Mouse (Mus musculus): ENCODE measurements around the gene Clip2. TPM values are rescaled to one million over a fixed set of nuclear protein-coding genes. Genes with fewer than 3 reads are reported as not detected.
A peak's percentile ranks its signal among the peaks of the same experiment; 100 is the strongest.

The Clip2 gene
- polyA plus RNA-seq, 1 experiment: 14.2 TPM

- Histone ChIP-seq H3K4me3 (no peak overlapping the region), H3K4me2 (ENCODE audit: low read depth) (peak overlapping the region; percentile 50), H3K36me3 (ENCODE audit: control insufficient read depth, insufficient read depth) (peaks cover 3% of the 10 kb centered on the region), H3K27me3 (ENCODE audit: control insufficient read depth, insufficient read depth, insufficient read length) (no peaks in the 10 kb centered on the region), H3ac (ENCODE audit: control insufficient read depth, insufficient read length) (no peak overlapping the region), H3K79me2 (ENCODE audit: control insufficient read depth, insufficient read depth) (peaks cover 96% of the 10 kb centered on the region)
- TF ChIP-seq REST (IDR thresholded peaks at IDR 0.05; ENCODE audit: insufficient read depth, insufficient read length) (no peak), TCF12 (IDR thresholded peaks at IDR 0.05; ENCODE audit: insufficient read depth, poor library complexity, severe bottlenecking) (no peak), MYOG (IDR thresholded peaks at IDR 0.05; ENCODE audit: control insufficient read depth in 1 of 3, insufficient read depth in 1 of 3, insufficient read length in 2 of 3, low read depth in 2 of 3) (peak in 1 of 3 experiments; percentile 29), POLR2A (IDR thresholded peaks at IDR 0.05; ENCODE audit: insufficient read length, low read depth) (no peak), MYOD1 (IDR thresholded peaks at IDR 0.05; ENCODE audit: control insufficient read depth in 1 of 3, insufficient read length in 2 of 3, low read depth in 2 of 3) (peak in 1 of 3 experiments; percentile 3), POLR2AphosphoS2 (IDR thresholded peaks at IDR 0.05; ENCODE audit: insufficient read length, low read depth) (no peak)
Observed at GRCm38 (mm10) chr5:134445895-134446294, 106.3 kb downstream of the Clip2 start.

GRCm38 (mm10) chr5:134445208-134445831, 106.9 kb downstream of the Clip2 start:
- Histone ChIP-seq H3K4me3 (no peak overlapping the region), H3K36me3 (ENCODE audit: control insufficient read depth, insufficient read depth) (peaks cover 3% of the 10 kb centered on the region), H3K79me2 (ENCODE audit: control insufficient read depth, insufficient read depth) (peaks cover 96% of the 10 kb centered on the region), H3K27me3 (ENCODE audit: control insufficient read depth, insufficient read depth, insufficient read length) (no peaks in the 10 kb centered on the region), H3ac (ENCODE audit: control insufficient read depth, insufficient read length) (no peak overlapping the region), H3K4me2 (ENCODE audit: low read depth) (peak overlapping the region; percentile 50)
- TF ChIP-seq REST (IDR thresholded peaks at IDR 0.05; ENCODE audit: insufficient read depth, insufficient read length): no peak
- TF ChIP-seq SRF (IDR thresholded peaks at IDR 0.05; ENCODE audit: control insufficient read depth, insufficient read length, low read depth): no peak
- TF ChIP-seq CEBPB (IDR thresholded peaks at IDR 0.05; ENCODE audit: insufficient read depth, poor library complexity, severe bottlenecking): no peak
- no peak for TF ChIP-seq TCF12 (IDR thresholded peaks at IDR 0.05; ENCODE audit: insufficient read depth, poor library complexity, severe bottlenecking)
- TF ChIP-seq MYOG (IDR thresholded peaks at IDR 0.05; ENCODE audit: control insufficient read depth in 1 of 3, insufficient read depth in 1 of 3, insufficient read length in 2 of 3, low read depth in 2 of 3): no peak
- no peak for TF ChIP-seq MYOD1 (IDR thresholded peaks at IDR 0.05; ENCODE audit: control insufficient read depth in 1 of 3, insufficient read length in 2 of 3, low read depth in 2 of 3)
- no peak for TF ChIP-seq USF1 (IDR thresholded peaks at IDR 0.05; ENCODE audit: low read depth)
- TF ChIP-seq E2F4 (IDR thresholded peaks at IDR 0.05; ENCODE audit: insufficient read depth): no peak

- Histone ChIP-seq H3K4me3 (no peak overlapping the region), H3K79me2 (ENCODE audit: control insufficient read depth, insufficient read depth) (peaks cover 94% of the 10 kb centered on the region), H3K36me3 (ENCODE audit: control insufficient read depth, insufficient read depth) (peaks cover 3% of the 10 kb centered on the region), H3K4me2 (ENCODE audit: low read depth) (no peak overlapping the region), H3K27me3 (ENCODE audit: control insufficient read depth, insufficient read depth, insufficient read length) (no peaks in the 10 kb centered on the region), H3ac (ENCODE audit: control insufficient read depth, insufficient read length) (no peak overlapping the region)
- TF ChIP-seq E2F4 (IDR thresholded peaks at IDR 0.05; ENCODE audit: insufficient read depth): no peak
- TF ChIP-seq SRF (IDR thresholded peaks at IDR 0.05; ENCODE audit: control insufficient read depth, insufficient read length, low read depth): no peak
- no peak for TF ChIP-seq MAX (IDR thresholded peaks at IDR 0.05; ENCODE audit: low read depth)
- TF ChIP-seq MYOD1 (IDR thresholded peaks at IDR 0.05; ENCODE audit: control insufficient read depth in 1 of 3, insufficient read length in 2 of 3, low read depth in 2 of 3): peak in 1 of 3 experiments; percentile 31
Observed at GRCm38 (mm10) chr5:134444473-134444872, 107.8 kb downstream of the Clip2 start.

GRCm38 (mm10) chr5:134442066-134442465, 110.2 kb downstream of the Clip2 start:
- Histone ChIP-seq H3K4me2 (ENCODE audit: low read depth) (no peak overlapping the region), H3K36me3 (ENCODE audit: control insufficient read depth, insufficient read depth) (peaks cover 3% of the 10 kb centered on the region), H3K27me3 (ENCODE audit: control insufficient read depth, insufficient read depth, insufficient read length) (no peaks in the 10 kb centered on the region), H3ac (ENCODE audit: control insufficient read depth, insufficient read length) (no peak overlapping the region), H3K4me3 (no peak overlapping the region), H3K79me2 (ENCODE audit: control insufficient read depth, insufficient read depth) (peaks cover 92% of the 10 kb centered on the region)
- no peak for TF ChIP-seq POLR2A (IDR thresholded peaks at IDR 0.05; ENCODE audit: insufficient read length, low read depth)
- no peak for TF ChIP-seq REST (IDR thresholded peaks at IDR 0.05; ENCODE audit: insufficient read depth, insufficient read length)
- TF ChIP-seq MYOD1 (IDR thresholded peaks at IDR 0.05; ENCODE audit: control insufficient read depth in 1 of 3, insufficient read length in 2 of 3, low read depth in 2 of 3): no peak
- TF ChIP-seq TCF3 (IDR thresholded peaks at IDR 0.05; ENCODE audit: insufficient read length, low read depth): no peak
- no peak for TF ChIP-seq POLR2AphosphoS2 (IDR thresholded peaks at IDR 0.05; ENCODE audit: insufficient read length, low read depth)
- TF ChIP-seq USF1 (IDR thresholded peaks at IDR 0.05; ENCODE audit: low read depth): no peak
- no peak for TF ChIP-seq MAX (IDR thresholded peaks at IDR 0.05; ENCODE audit: low read depth)
- no peak for TF ChIP-seq E2F4 (IDR thresholded peaks at IDR 0.05; ENCODE audit: insufficient read depth)
- no peak for TF ChIP-seq MYOG (IDR thresholded peaks at IDR 0.05; ENCODE audit: control insufficient read depth in 1 of 3, insufficient read depth in 1 of 3, insufficient read length in 2 of 3, low read depth in 2 of 3)
- TF ChIP-seq SRF (IDR thresholded peaks at IDR 0.05; ENCODE audit: control insufficient read depth, insufficient read length, low read depth): no peak
- TF ChIP-seq CEBPB (IDR thresholded peaks at IDR 0.05; ENCODE audit: insufficient read depth, poor library complexity, severe bottlenecking): no peak
- no peak for TF ChIP-seq TCF12 (IDR thresholded peaks at IDR 0.05; ENCODE audit: insufficient read depth, poor library complexity, severe bottlenecking)

- peaks cover 3% of the 10 kb centered on the region for H3K36me3 ChIP-seq (ENCODE audit: control insufficient read depth, insufficient read depth)
- H3ac ChIP-seq (ENCODE audit: control insufficient read depth, insufficient read length): no peak overlapping the region
- peak overlapping the region; percentile 53 for H3K4me2 ChIP-seq (ENCODE audit: low read depth)
- peaks cover 92% of the 10 kb centered on the region for H3K79me2 ChIP-seq (ENCODE audit: control insufficient read depth, insufficient read depth)
- TF ChIP-seq MAX (IDR thresholded peaks at IDR 0.05; ENCODE audit: low read depth) (no peak), USF1 (IDR thresholded peaks at IDR 0.05; ENCODE audit: low read depth) (peak; percentile 31)
- H3K27me3 ChIP-seq (ENCODE audit: control insufficient read depth, insufficient read depth, insufficient read length): no peaks in the 10 kb centered on the region
- no peak overlapping the region for H3K4me3 ChIP-seq
Observed at GRCm38 (mm10) chr5:134441105-134441504, 111.1 kb downstream of the Clip2 start.
